Mouse (Mus musculus): ENCODE measurements at regions not wholly inside any gene's neighbourhood (a gene's known extent, or its start where the extent isn't known, plus 50 kb on each side); places are given as distances from the start of the nearest gene placed in this dataset.

- Histone ChIP-seq H3K4me3 (ENCODE audit: inconsistent target) (no peak overlapping the region), H3K79me2 (ENCODE audit: inconsistent target) (no peaks in the 10 kb centered on the region)
- 58% methylated on average over 5 of the region's 5 CpGs for WGBS (ENCODE audit: missing documents)
Observed at GRCm38 (mm10) chr11:22671791-22672490, 160.1 kb downstream of the Tmem17 start.

GRCm38 (mm10) chr11:22675047-22675446 is 163.2 kb downstream of the Tmem17 start:
- Histone ChIP-seq H3K36me3 (ENCODE audit: inconsistent target) (no peaks in the 10 kb centered on the region), H3K27ac (peak overlapping the region; percentile 73), H3K4me3 (ENCODE audit: inconsistent target) (no peak overlapping the region), H3K79me2 (ENCODE audit: inconsistent target) (no peaks in the 10 kb centered on the region)
- WGBS (ENCODE audit: missing documents), result 15% methylated on average over 3 of the region's 3 CpGs

More at GRCm38 (mm10) chr11:22671791-22672490, 160.1 kb downstream of the Tmem17 start:
- Histone ChIP-seq H3K27ac (peak overlapping the region; percentile 54), H3K36me3 (ENCODE audit: inconsistent target) (no peaks in the 10 kb centered on the region)

- Histone ChIP-seq H3K4me3 (ENCODE audit: inconsistent target) (no peak overlapping the region), H3K36me3 (ENCODE audit: inconsistent target) (no peaks in the 10 kb centered on the region), H3K27ac (peak overlapping the region; percentile 73), H3K79me2 (ENCODE audit: inconsistent target) (no peaks in the 10 kb centered on the region)
- 71% methylated on average over 1 of the region's 1 CpGs for WGBS (ENCODE audit: missing documents)
Observed at GRCm38 (mm10) chr11:22675754-22676153, 163.9 kb downstream of the Tmem17 start.

GRCm38 (mm10) chr11:22677337-22677736 is 165.4 kb downstream of the Tmem17 start:
- no peaks in the 10 kb centered on the region for H3K79me2 ChIP-seq (ENCODE audit: inconsistent target)
- H3K27ac ChIP-seq, result no peak overlapping the region
- 63% methylated on average over 2 of the region's 2 CpGs for WGBS (ENCODE audit: missing documents)
- no peak overlapping the region for H3K4me3 ChIP-seq (ENCODE audit: inconsistent target)
- H3K36me3 ChIP-seq (ENCODE audit: inconsistent target), result no peaks in the 10 kb centered on the region

GRCm38 (mm10) chr11:22684576-22684975 is 172.7 kb downstream of the Tmem17 start:
- 98% methylated on average over 4 of the region's 4 CpGs for WGBS (ENCODE audit: missing documents)
- Histone ChIP-seq H3K79me2 (ENCODE audit: inconsistent target) (no peaks in the 10 kb centered on the region), H3K4me3 (ENCODE audit: inconsistent target) (no peak overlapping the region), H3K36me3 (ENCODE audit: inconsistent target) (no peaks in the 10 kb centered on the region), H3K27ac (no peak overlapping the region)

GRCm38 (mm10) chr11:22690829-22691228 is 169.9 kb downstream of the B3gnt2 start:
- 93% methylated on average over 3 of the region's 3 CpGs for WGBS (ENCODE audit: missing documents)
- Histone ChIP-seq H3K36me3 (ENCODE audit: inconsistent target) (no peaks in the 10 kb centered on the region), H3K27ac (no peak overlapping the region), H3K79me2 (ENCODE audit: inconsistent target) (no peaks in the 10 kb centered on the region), H3K4me3 (ENCODE audit: inconsistent target) (no peak overlapping the region)

GRCm38 (mm10) chr11:22692281-22692857 is 168.4 kb downstream of the B3gnt2 start:
- H3K27ac ChIP-seq, result peak overlapping the region; percentile 37
- 73% methylated on average over 5 of the region's 5 CpGs for WGBS (ENCODE audit: missing documents)

GRCm38 (mm10) chr11:22692941-22693341 is 167.8 kb downstream of the B3gnt2 start:
- Histone ChIP-seq H3K4me3 (ENCODE audit: inconsistent target) (no peak overlapping the region), H3K27ac (peak overlapping the region; percentile 37), H3K36me3 (ENCODE audit: inconsistent target) (no peaks in the 10 kb centered on the region), H3K79me2 (ENCODE audit: inconsistent target) (no peaks in the 10 kb centered on the region)
- 0% methylated on average over 1 of the region's 1 CpGs for WGBS (ENCODE audit: missing documents)

More at GRCm38 (mm10) chr11:22692281-22692857, 168.4 kb downstream of the B3gnt2 start:
- H3K36me3 ChIP-seq (ENCODE audit: inconsistent target), result no peaks in the 10 kb centered on the region
- H3K79me2 ChIP-seq (ENCODE audit: inconsistent target), result no peaks in the 10 kb centered on the region
- no peak overlapping the region for H3K4me3 ChIP-seq (ENCODE audit: inconsistent target)

GRCm38 (mm10) chr11:22693376-22693775 is 167.4 kb downstream of the B3gnt2 start:
- H3K27ac ChIP-seq, result peak overlapping the region; percentile 37
- no peaks in the 10 kb centered on the region for H3K79me2 ChIP-seq (ENCODE audit: inconsistent target)
- 46% methylated on average over 2 of the region's 2 CpGs for WGBS (ENCODE audit: missing documents)
- no peak overlapping the region for H3K4me3 ChIP-seq (ENCODE audit: inconsistent target)
- no peaks in the 10 kb centered on the region for H3K36me3 ChIP-seq (ENCODE audit: inconsistent target)

- H3K79me2 ChIP-seq (ENCODE audit: inconsistent target), result no peaks in the 10 kb centered on the region
- 100% methylated on average over 2 of the region's 2 CpGs for WGBS (ENCODE audit: missing documents)
- peak overlapping the region; percentile 37; the same call in 1 of the 2 replicates for H3K27ac ChIP-seq
- H3K36me3 ChIP-seq (ENCODE audit: inconsistent target), result no peaks in the 10 kb centered on the region
- H3K4me3 ChIP-seq (ENCODE audit: inconsistent target), result no peak overlapping the region
Observed at GRCm38 (mm10) chr11:22693984-22694383, 166.8 kb downstream of the B3gnt2 start.

GRCm38 (mm10) chr11:22694829-22695228 is 165.9 kb downstream of the B3gnt2 start:
- no peak overlapping the region for H3K4me3 ChIP-seq (ENCODE audit: inconsistent target)
- H3K27ac ChIP-seq, result peak overlapping the region; percentile 73
- WGBS (ENCODE audit: missing documents), result 13% methylated on average over 4 of the region's 5 CpGs
- H3K79me2 ChIP-seq (ENCODE audit: inconsistent target), result no peaks in the 10 kb centered on the region
- H3K36me3 ChIP-seq (ENCODE audit: inconsistent target), result no peaks in the 10 kb centered on the region

- H3K79me2 ChIP-seq (ENCODE audit: inconsistent target), result no peaks in the 10 kb centered on the region
- H3K36me3 ChIP-seq (ENCODE audit: inconsistent target), result no peaks in the 10 kb centered on the region
- H3K4me3 ChIP-seq (ENCODE audit: inconsistent target), result no peak overlapping the region
- peak overlapping the region; percentile 73 for H3K27ac ChIP-seq
- WGBS (ENCODE audit: missing documents), result 100% methylated on average over 1 of the region's 1 CpGs
Observed at GRCm38 (mm10) chr11:22695237-22695636, 165.5 kb downstream of the B3gnt2 start.

GRCm38 (mm10) chr11:22698057-22698941 is 162.5 kb downstream of the B3gnt2 start:
- no peak overlapping the region for H3K27ac ChIP-seq
- H3K36me3 ChIP-seq (ENCODE audit: inconsistent target), result no peaks in the 10 kb centered on the region
- no peaks in the 10 kb centered on the region for H3K79me2 ChIP-seq (ENCODE audit: inconsistent target)
- H3K4me3 ChIP-seq (ENCODE audit: inconsistent target), result no peak overlapping the region
- WGBS (ENCODE audit: missing documents), result 91% methylated on average over 5 of the region's 5 CpGs

- H3K36me3 ChIP-seq (ENCODE audit: inconsistent target), result no peaks in the 10 kb centered on the region
- no peak overlapping the region for H3K27ac ChIP-seq
- WGBS (ENCODE audit: missing documents), result 100% methylated on average over 3 of the region's 3 CpGs
- H3K4me3 ChIP-seq (ENCODE audit: inconsistent target), result no peak overlapping the region
- H3K79me2 ChIP-seq (ENCODE audit: inconsistent target), result no peaks in the 10 kb centered on the region
Observed at GRCm38 (mm10) chr11:22706082-22706481, 154.7 kb downstream of the B3gnt2 start.

Data from macrophage (primary cell).